Mouse (Mus musculus) embryonic facial prominence, embryonic 14.5 days (tissue): ENCODE measurements around the gene Ush2a. TPM values are rescaled to one million over a fixed set of nuclear protein-coding genes. Genes with fewer than 3 reads are reported as not detected.

Experiments used
- ATAC-seq: fragments of 200-750 bp; cut with Nextera tagmentation; 2 replicates; pipeline ENCODE4 v1.8.0; 2017; ENCODE audit warnings: low read depth, moderate number of reproducible peaks, moderate TSS enrichment
- DNase-seq: peaks from one replicate; pipeline ENCODE4 v3.0.0-alpha.2; 2015; ENCODE audit warnings: low spot score
- H3K27ac ChIP-seq: fragments of 300-500 bp; sonication (generic); replicated peaks from 2 replicates; pipeline ENCODE4 v1.5.1; 2014; ENCODE audit warnings: low read depth, mild to moderate bottlenecking, low read length, moderate library complexity
- H3K27me3 ChIP-seq: fragments of 300-500 bp; sonication (generic); replicated peaks from 2 replicates; pipeline ENCODE4 v1.6.1; 2014; ENCODE audit warnings: low read length; ENCODE audit not compliant: control insufficient read depth, insufficient read depth
- H3K36me3 ChIP-seq: fragments of 300-500 bp; sonication (generic); 2 replicates; pipeline ENCODE4 v1.6.1; 2014; ENCODE audit warnings: low read length, mixed read lengths; ENCODE audit not compliant: control insufficient read depth, insufficient read depth
- H3K4me1 ChIP-seq: fragments of 300-500 bp; sonication (generic); 2 replicates; pipeline ENCODE4 v1.6.1; 2014; ENCODE audit warnings: antibody characterized with exemption, low read length; ENCODE audit not compliant: control insufficient read depth, insufficient read depth
- H3K4me2 ChIP-seq: fragments of 300-500 bp; sonication (generic); 2 replicates; pipeline ENCODE4 v1.6.1; 2014; ENCODE audit warnings: low read depth, mild to moderate bottlenecking, low read length, moderate library complexity, mixed read lengths
- H3K4me3 ChIP-seq: fragments of 300-500 bp; sonication (generic); 2 replicates; pipeline ENCODE4 v1.5.1; 2014; ENCODE audit warnings: low read depth, mild to moderate bottlenecking, low read length
- H3K9ac ChIP-seq: fragments of 300-500 bp; sonication (generic); 2 replicates; pipeline ENCODE4 v1.6.1; 2014; ENCODE audit warnings: low read depth, mild to moderate bottlenecking, low read length, moderate library complexity, mixed read lengths
- H3K9me3 ChIP-seq: fragments of 300-500 bp; sonication (generic); 2 replicates; pipeline ENCODE4 v1.6.1; 2016; ENCODE audit warnings: low read length; ENCODE audit not compliant: control insufficient read depth
- WGBS: fragments of 180-500 bp; shearing (Covaris S2); extraction: QIAGEN DNeasy Blood & Tissue Kit; methylation state at CpG from one replicate; pipeline ENCODE4 v1.1.7; 2014; 5-methylcytosine and 5-hydroxymethylcytosine counted together
- polyA plus RNA-seq: library from polyadenylated mRNA; unstranded; fragments of >200 nt; fragmentation: Nextera tagmentation; extraction: Ambion mirVana; gene quantifications from 2 replicates; pipeline ENCODE4 v1.2.1, GENCODE M21; 2014

Ush2a gene
- polyA plus RNA-seq, 1 experiment from 2014 or later: 0.25 TPM

DNA sequence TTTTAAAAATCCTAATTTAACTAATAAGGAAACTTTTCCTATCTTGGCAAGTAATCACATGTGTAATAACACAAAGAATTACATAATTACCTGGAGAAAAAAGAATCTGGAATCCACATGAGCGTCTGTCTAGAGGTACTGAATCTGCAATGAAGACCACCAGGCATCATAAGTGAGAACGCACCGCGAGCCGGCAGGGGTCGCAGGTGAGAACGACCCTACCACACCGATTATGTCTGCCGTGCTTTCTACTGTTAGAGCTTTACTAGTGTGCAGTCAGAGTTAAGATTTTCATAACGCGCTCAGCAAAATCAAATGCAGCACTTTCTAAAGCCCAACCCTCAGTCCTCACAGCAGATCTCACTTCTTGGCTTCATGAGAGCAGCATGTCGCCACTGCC, 740.0 kb downstream of the Ush2a start:
- Histone ChIP-seq H3K36me3 (peaks cover 36% of the 10 kb centered on the region), H3K4me3 (no peak overlapping the region), H3K4me2 (no peak overlapping the region), H3K27me3 (no peaks in the 10 kb centered on the region), H3K4me1 (peaks cover 10% of the 10 kb centered on the region), H3K9ac (no peak overlapping the region), H3K9me3 (no peaks in the 10 kb centered on the region), H3K27ac (no peak overlapping the region)
- ATAC-seq (no peak), DNase-seq (no peak)
- WGBS: 89% methylated on average over 12 of the region's 12 CpGs

DNA sequence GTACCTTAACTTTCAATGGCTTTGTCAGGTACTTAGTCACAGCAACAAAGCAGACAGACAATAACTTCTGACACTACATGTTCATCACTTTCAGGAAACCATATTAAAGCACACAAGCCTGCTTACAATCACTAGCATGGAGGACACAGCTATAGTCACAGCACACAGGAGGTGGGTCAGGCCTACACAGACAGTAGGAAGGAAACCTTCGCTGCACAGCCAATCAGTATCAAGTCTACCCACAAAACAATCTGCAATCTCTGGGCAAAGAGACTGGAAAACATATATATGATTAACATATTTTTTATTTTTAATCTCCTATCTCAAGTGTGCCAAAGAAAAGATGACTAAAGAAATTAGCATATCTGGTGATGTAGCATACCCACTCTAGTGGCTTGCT, 743.0 kb downstream of the Ush2a start:
- DNase-seq (no peak), ATAC-seq (no peak)
- H3K9ac ChIP-seq: no peak overlapping the region
- H3K4me2 ChIP-seq: no peak overlapping the region
- H3K27me3 ChIP-seq: no peaks in the 10 kb centered on the region
- 97% methylated on average over 1 of the region's 1 CpGs for WGBS
- no peak overlapping the region for H3K27ac ChIP-seq
- peaks cover 12% of the 10 kb centered on the region for H3K4me1 ChIP-seq
- H3K4me3 ChIP-seq: no peak overlapping the region
- H3K36me3 ChIP-seq: peaks cover 15% of the 10 kb centered on the region; the same call in 1 of the 2 replicates
- H3K9me3 ChIP-seq: no peaks in the 10 kb centered on the region

GRCm38 (mm10) chr1:189006267-189006666, 744.4 kb downstream of the Ush2a start:
- H3K9me3 ChIP-seq: no peaks in the 10 kb centered on the region
- H3K4me2 ChIP-seq: peak overlapping the region; percentile 96
- 62% methylated on average over 5 of the region's 5 CpGs for WGBS
- peaks cover 15% of the 10 kb centered on the region; the same call in 1 of the 2 replicates for H3K36me3 ChIP-seq
- H3K4me3 ChIP-seq: peak overlapping the region; percentile 98; the same call in 1 of the 2 replicates
- H3K9ac ChIP-seq: no peak overlapping the region; the same call in 1 of the 2 replicates
- H3K27ac ChIP-seq: no peak overlapping the region
- H3K4me1 ChIP-seq: peaks cover 12% of the 10 kb centered on the region
- ATAC-seq (no peak), DNase-seq (no peak)
- H3K27me3 ChIP-seq: no peaks in the 10 kb centered on the region

- Histone ChIP-seq H3K9me3 (no peaks in the 10 kb centered on the region), H3K36me3 (peaks cover 15% of the 10 kb centered on the region; the same call in 1 of the 2 replicates), H3K4me1 (peaks cover 12% of the 10 kb centered on the region), H3K9ac (peak overlapping the region; percentile 96), H3K4me3 (peak overlapping the region; percentile 98), H3K27ac (no peak overlapping the region), H3K27me3 (no peaks in the 10 kb centered on the region), H3K4me2 (peak overlapping the region; percentile 96)
- no peak for DNase-seq
- WGBS: under 1% methylated on average over 7 of the region's 7 CpGs
- ATAC-seq: no peak; the same call in 1 of the 2 replicates
These were observed 745.0 kb downstream of the Ush2a start for GRCm38 (mm10) chr1:189006826-189007225.

GRCm38 (mm10) chr1:189007239-189007979, 745.6 kb downstream of the Ush2a start, which contains the start of gene Kctd3:
TSS of gene Kctd3 (minus strand) at chr1:189007841.
- 0% methylated on average over 53 of the region's 74 CpGs for WGBS
- peak within 1 kb of the TSS; percentile 55; the same call in 1 of the 2 replicates for H3K27ac ChIP-seq

GRCm38 (mm10) chr1:189007980-189008324, 746.1 kb downstream of the Ush2a start:
- DNase-seq (no peak), ATAC-seq (peak; percentile 64)
- Histone ChIP-seq H3K9ac (no peak overlapping the region), H3K9me3 (no peaks in the 10 kb centered on the region), H3K36me3 (peaks cover 15% of the 10 kb centered on the region; the same call in 1 of the 2 replicates), H3K27ac (no peak overlapping the region), H3K4me1 (peaks cover 16% of the 10 kb centered on the region), H3K4me2 (peak overlapping the region; percentile 96), H3K4me3 (peak overlapping the region; percentile 98), H3K27me3 (no peaks in the 10 kb centered on the region)
- 48% methylated on average over 7 of the region's 7 CpGs for WGBS

More at GRCm38 (mm10) chr1:189007239-189007979, 745.6 kb downstream of the Ush2a start, which contains the start of gene Kctd3:
- H3K4me2 ChIP-seq: peak within 1 kb of the TSS; percentile 96
- H3K36me3 ChIP-seq: peaks cover 15% of the 10 kb centered on the region; the same call in 1 of the 2 replicates
- peak within 1 kb of the TSS; percentile 98 for H3K4me3 ChIP-seq
- peak; percentile 97 for DNase-seq
- peak within 1 kb of the TSS; percentile 96 for H3K9ac ChIP-seq
- ATAC-seq: peak; percentile 91
- H3K9me3 ChIP-seq: no peaks in the 10 kb centered on the region
- peaks cover 12% of the 10 kb centered on the region for H3K4me1 ChIP-seq
- no peaks in the 10 kb centered on the region for H3K27me3 ChIP-seq

DNA sequence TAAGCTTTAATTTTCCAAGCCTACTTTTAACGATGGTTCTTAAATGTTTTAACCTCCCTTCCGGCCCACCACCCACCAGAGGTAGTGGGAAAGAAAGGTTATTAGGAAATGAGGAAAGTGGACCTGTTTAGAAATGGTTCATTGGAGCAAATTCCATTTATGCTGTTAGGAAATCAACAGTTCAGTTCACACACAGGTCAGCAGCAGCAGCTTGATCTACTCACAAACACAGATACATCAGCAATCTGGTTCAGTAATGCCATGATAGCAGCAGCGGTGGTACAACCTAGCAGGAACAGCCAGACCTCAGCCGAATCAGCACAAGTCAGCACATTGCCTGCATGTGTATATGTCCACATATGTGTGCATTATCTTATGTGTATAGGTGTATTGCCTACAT, 748.8 kb downstream of the Ush2a start:
- no peak overlapping the region for H3K4me2 ChIP-seq
- no peak overlapping the region for H3K4me3 ChIP-seq
- H3K9ac ChIP-seq: no peak overlapping the region
- ATAC-seq (no peak), DNase-seq (no peak)
- H3K36me3 ChIP-seq: peaks cover 4% of the 10 kb centered on the region; the same call in 1 of the 2 replicates
- H3K9me3 ChIP-seq: no peaks in the 10 kb centered on the region
- H3K4me1 ChIP-seq: peaks cover 16% of the 10 kb centered on the region
- 81% methylated on average over 4 of the region's 4 CpGs for WGBS
- no peaks in the 10 kb centered on the region for H3K27me3 ChIP-seq
- H3K27ac ChIP-seq: no peak overlapping the region

GRCm38 (mm10) chr1:189012846-189013586, 751.2 kb downstream of the Ush2a start:
- Histone ChIP-seq H3K27ac (no peak overlapping the region), H3K4me3 (peak overlapping the region; percentile 7; the same call in 1 of the 2 replicates), H3K36me3 (no peaks in the 10 kb centered on the region), H3K9me3 (no peaks in the 10 kb centered on the region), H3K4me1 (0 out of 2 replicates have a peak, but pooled peaks cover 4% of the 10 kb centered on the region), H3K27me3 (no peaks in the 10 kb centered on the region), H3K9ac (no peak overlapping the region), H3K4me2 (peak overlapping the region; percentile 44)
- WGBS: 4% methylated on average over 16 of the region's 16 CpGs
- DNase-seq (peak; percentile 59), ATAC-seq (no peak)
